Mouse (Mus musculus): ENCODE results near the gene Tfr2.

DNA sequence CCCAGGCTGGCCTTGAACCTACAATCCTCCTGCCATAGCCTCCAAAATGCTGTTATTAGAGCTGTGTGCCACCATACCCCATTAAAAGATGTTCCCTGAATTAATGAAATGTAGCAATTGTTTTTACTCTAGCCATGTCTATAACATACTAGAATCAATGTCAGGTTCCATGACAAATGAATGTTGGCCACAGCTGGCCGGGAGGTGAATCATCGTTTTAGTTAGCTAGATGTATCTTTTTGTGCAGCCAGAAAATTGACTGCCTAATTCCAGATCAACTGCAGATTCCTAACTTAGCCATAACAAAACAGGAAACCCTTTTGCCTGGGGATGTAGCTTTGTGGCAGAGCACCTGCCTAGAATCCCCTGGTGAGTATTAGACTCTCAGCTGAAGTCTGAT lies 19.8 kb upstream of the Tfr2 start:
- no peak for TF ChIP-seq CTCF (IDR thresholded peaks at IDR 0.05; ENCODE audit: insufficient read depth, low read length)
- no peak for TF ChIP-seq POLR2A (IDR thresholded peaks at IDR 0.05; ENCODE audit: borderline replicate concordance, extremely low read depth, low read depth, low read length)

All from lung, adult 2 months (tissue).